Mouse (Mus musculus): ENCODE results near the gene AW551984.

DNA sequence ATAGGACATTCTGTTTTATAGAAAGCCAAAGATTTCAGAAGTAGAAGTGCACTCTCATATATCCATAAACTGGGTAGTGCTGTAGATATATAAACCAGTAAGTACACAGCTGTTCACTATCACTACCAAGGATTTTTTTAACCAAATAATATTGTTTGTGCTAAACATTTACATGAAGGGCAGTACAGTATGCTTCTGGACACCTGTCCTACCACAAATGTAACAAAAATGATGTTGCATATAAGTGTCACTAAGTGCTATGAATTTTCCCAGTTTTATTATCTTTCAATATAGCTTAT, 45.9 kb downstream of the AW551984 start:
- no peak for TF ChIP-seq POLR2A (IDR thresholded peaks at IDR 0.05; ENCODE audit: low read depth, low read length)
- TF ChIP-seq CTCF (IDR thresholded peaks at IDR 0.05; ENCODE audit: extremely low read depth, insufficient read depth, insufficient read length, insufficient replicate concordance) = no peak

All from spleen, adult 2 months (tissue).